Mouse (Mus musculus): ENCODE data around the gene Higd2a.
"Not testable (repeated sequence)": the region's sequence is repeated elsewhere in the genome, so short reads cannot be mapped to it uniquely, and the experiment has no call there.

Gene Higd2a

DNA sequence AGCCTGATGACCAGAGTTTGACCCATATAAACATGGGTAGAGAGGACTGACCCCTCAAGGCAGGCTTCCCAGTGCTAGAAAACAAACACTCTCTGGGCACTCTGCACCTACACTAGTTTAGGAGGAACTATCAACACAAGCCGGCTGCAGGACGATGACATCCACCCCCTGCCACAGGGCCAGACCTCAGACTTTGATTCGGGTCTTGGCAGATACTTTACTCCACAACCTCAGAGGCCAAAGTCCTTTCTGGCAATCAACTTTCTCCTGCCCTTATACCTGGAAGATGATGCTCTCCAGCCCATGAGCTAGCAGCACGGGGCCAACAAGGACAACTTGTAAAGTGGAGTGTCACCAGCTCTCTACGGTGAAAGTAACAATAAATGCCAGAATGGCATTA lies 7.1 kb upstream of the Higd2a start:
- DNase-seq, result no peak

DNA sequence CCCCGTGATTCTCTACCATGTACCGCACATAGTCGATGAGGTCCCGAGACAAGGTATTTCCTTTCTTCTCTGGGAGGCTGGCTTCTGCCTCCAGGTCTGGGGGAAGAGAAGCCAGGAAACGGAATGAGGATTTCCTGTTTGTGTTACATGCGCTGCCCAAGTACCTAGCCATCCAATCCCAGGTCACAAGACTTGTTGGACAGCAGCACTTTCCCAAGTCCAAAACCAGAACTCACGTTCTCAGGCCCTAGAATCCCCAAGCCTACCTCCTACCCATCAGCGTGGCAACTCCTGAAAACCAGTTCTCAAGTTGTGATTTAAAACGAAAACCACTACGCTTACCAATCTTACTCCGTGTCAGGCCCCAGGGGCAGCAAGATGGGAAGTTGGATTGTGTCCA lies 4.2 kb upstream of the Higd2a start:
- DNase-seq, result no peak

DNA sequence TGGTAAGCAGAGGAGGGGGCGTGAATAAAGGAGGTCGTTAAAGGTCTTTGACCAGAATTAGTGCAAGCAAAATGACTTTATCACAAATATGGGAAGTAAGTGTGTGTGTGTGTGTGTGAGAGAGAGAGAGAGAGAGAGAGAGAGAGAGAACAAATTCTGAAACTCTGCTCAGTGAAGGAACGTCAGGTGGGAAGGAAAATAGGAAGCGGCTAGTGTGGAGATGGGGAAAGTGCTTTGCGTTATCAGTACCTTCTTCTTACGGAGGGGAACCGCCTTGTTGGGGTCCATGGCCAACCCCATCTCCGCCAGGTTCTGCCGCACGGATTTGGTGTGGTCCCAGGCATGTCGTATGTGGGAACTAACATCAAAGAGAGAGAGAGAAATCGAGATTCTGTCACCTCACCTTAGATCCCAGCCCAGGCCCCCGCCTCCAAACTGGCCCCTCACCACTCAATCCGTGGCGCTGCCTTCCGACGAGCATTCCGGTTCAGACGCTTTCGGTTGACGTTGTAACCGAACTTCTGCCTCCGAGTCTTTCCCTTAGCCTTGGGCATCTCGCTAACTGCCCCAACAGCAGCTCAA lies 502 bp upstream of the Higd2a start:
- DNase-seq, result no peak

DNA sequence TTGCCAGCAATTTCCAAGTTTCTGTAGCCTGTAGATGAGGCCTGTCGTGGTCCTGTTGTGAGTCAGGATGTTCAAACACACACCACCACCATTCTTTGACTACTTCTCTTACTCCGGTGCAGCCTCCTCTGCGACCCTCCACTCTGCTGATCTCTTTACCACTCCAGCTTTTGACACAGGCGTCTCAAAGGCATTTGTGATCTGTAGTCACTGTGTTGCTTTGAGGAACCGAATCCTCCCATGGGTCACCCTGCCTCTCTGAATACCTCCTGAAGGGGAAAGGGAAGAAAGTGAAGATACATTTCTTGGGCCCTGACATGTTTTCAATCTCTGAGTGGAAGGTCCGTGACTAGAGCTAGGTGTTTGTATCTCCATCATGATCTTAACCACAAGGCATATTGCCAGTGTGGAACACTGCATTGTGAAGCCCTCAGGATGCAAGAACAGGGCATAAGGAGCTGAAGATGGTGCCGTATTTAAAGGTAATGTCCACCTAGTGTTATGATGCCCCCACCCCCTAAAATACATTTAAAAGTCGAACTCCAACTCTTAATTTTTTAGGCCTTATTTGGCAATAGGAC lies 1.9 kb downstream of the Higd2a start:
- DNase-seq, result no peak

DNA sequence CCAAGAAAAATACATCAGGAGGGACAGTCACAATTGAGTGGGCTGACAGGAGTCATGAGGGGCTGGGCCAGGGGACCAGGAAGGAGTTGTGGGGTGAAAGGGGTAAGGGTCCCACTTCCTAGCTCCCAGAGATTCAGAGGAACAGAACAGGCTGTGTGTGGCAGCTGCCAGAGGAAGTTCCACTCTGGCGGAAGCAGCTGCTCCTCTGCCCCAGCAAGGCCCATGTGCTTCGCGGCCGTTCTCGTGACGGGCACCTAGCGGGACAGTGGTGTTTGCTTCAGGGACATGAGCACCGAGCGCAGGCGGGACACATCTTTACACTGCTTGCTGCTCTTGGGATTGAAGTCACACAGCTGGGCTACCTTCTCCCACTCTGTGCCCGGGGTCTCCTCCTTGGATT lies 3.6 kb downstream of the Higd2a start:
- no peak for DNase-seq

DNA sequence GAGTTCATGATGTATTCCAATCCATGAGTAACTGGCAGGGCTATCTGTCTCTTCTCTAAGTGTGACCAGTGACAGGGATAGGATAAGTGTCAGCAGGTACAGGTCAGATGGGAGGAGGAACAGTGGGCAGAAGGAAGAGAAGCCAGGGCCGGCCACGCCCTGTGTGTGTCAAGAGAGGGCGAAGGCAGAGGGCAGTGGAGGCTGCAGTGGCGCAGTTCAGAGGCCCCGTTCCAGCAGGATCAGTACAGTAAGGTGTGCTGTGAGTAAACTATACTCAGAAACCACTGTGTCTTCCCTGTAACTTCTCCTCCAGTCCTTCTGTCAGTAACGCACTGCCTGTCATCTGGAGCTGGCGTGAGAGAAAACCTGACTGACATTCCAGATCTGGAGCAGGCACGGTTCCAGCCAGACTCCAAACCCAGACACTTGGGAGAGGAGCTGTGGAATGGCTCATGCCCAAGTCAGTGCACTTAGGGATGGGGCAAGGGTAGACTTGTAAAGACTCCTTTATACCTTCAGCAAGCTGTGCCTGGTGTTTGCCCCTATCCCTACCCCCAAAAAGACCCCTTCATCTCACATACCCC lies 6.2 kb downstream of the Higd2a start:
- DNase-seq, result no peak

DNA sequence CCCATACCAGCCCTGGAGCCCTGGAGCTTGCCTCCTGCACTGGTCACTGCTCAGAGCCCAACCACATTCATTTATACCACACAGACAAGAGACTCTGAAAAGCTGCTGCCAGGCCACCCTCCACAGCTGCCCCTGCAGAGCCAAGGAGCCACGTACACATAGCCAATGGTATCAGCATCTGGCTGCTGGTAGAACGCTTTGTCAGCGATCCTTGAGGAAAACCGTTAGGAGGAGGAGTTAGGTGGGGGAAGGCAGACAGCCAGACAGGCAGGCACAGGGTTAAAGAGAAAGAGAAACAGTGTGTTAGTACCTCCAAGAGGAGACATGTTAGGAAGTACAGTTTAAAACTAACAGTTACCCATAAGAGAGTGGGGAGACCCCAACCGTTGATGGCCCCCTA lies 6.9 kb downstream of the Higd2a start:
- no peak for DNase-seq

DNA sequence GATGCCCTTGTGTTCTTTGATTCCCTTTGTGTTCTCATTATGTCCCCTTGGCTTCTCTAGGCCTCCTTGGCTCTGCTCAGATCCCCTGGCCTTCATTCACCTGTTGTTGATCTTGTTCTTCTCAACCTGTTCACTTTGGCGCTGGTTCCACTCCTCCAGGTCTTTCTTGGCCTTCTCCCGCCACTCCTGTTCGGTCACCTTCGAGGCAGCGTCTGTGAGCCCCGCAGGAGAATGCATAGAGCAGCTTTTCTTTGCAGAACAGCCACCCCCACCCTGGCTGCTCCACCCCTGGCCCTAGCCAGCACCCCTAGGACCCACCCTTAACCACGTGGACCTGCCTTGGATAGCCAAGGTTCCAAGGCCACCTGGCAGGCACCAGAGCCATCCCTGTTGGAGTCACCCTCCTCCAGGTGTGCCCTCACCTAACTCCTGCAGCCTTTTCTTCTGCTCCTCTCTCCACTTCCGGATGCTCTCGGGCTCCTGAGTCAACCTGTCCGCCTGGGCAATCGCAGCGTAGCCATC lies 8.7 kb downstream of the Higd2a start:
- DNase-seq, result peak; percentile 43

DNA sequence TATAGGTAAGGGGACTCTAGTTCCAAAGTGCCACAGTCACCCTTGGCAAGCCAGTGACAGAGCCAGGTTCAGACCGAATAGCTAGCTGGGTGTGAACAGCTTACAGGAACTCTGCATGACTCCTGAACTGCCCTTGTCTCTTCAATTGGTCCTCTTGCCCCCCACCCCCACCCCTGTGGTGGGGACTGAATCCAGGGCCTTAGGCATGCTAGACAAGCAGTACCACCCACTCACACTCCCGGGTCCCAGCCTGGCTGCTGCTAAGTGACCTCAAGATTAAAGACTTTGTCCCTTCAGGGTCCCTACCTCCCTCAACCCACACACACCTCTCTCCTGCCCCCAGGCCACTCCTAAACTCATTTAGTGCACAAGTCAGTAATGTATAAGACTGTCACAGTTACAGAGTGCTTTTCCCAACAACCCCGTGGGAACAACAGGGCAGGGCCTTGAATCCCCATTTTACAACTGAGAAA lies 12.7 kb downstream of the Higd2a start:
- no peak for DNase-seq

DNA sequence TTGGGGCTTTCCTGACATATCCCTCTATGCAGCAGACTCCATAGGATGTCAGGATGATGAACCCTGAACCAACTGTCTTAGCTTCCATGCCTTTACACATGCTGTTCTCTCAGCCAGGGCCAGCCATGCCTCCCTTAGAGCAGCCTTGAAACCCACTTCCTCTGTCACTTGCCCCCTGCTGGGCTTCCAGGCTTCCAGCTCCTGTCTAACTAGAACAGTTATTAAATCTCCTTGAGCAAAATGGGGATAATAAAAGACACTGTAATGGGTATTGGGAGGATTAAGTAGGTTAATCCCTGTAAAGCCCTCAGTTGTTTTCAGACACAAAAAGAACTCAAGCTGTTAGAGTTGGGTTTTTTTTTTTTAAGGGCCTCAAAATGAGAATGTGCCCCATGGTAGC lies 13.5 kb downstream of the Higd2a start:
- no peak for DNase-seq

DNA sequence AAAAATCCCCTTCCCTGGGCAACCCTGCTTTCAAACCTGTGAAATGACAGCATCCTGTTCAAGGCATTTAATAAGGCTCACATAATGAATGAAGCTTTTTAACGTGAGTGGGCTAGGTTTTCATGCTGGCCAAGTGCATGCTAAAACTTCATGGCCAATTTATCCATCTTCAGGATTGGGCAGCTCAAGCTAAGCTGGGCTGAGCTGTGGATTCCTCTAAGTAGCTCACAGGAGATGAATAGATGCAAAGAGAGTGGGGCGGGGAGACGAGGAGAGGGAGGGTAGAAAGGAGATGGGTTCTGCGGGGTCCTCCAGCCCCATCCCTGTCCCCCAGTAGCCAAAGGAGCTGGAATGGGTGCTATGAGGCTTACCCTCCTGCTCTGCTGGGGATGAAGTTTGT lies 14.2 kb downstream of the Higd2a start:
- DNase-seq, result no peak

DNA sequence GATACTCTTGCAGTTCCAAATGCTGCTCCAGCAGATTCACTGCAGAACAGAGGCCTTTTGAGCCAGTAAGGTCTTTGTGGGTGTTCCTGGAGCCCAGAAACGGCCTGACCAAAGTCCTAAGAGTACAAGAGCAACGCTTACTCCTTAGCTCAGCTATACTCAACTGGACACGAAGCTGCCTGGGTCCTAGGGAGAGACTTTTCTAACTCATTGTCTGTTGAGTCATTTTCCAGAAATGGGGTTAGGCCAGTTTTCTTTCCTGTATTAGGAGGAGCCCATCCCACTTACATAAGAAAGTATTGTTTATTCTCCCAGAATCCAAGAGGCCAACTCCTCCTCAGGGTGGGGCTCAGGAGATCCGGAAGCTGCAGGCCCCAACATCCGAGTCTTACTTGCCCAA lies 15.4 kb downstream of the Higd2a start:
- no peak for DNase-seq

DNA sequence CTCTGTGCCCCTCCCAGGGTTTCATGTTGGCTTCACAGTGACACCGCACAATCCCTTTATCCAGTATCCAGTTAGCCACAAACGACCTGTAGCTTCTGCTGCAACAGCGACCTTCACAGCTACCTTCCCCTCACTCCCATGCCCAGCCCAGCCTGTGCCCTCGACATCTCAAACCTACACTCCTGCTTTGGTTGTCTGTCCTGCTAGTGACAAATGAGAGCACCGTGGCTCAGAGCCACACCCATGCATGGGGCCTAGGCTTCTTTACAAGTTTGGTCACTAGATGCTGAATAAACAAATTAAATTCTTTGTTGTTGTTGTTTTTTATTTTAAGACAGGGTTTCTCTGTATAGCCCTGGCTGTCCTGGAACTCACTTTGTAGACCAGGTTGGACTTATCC lies 17.2 kb downstream of the Higd2a start:
- DNase-seq, result no peak

DNA sequence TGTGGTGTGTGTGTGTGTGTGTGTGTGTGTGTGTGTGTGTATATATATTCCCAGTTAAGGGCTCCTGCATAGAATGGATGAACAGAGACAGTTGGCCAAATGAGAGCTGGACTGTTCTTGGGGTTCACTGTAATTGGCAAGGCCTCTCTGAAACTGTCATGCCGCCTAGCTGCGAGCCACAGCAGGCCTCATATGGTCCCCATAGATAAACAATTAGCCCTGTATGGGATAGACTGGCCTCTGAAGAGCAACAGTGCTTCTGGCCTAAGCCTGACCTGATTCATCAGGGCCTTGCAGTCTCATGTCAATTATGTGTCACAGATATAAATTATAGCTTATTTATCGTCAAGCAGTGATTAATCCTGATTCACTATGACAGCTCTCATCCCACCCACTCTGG lies 18.0 kb downstream of the Higd2a start:
- no peak for DNase-seq

DNA sequence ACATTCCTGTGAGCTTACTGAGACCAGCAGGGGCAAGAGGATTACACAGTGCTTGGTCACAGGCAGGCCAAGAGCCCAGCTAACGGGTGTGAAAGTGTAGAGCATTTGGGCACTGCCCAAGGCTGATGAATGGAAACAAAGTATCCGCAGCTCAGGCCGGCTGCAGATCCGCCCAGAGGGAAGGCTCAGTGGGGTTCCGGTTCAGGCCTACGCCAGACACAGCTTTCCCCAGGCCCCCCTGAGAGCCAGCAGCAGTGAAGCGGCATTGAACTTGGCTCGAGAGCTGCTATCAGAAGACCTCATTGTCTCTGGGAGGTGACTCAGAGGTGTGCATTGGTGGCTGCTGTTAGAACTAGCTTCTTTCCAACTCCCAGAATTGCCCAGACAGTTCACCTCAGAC lies 18.7 kb downstream of the Higd2a start:
- DNase-seq, result peak; percentile 57

DNA sequence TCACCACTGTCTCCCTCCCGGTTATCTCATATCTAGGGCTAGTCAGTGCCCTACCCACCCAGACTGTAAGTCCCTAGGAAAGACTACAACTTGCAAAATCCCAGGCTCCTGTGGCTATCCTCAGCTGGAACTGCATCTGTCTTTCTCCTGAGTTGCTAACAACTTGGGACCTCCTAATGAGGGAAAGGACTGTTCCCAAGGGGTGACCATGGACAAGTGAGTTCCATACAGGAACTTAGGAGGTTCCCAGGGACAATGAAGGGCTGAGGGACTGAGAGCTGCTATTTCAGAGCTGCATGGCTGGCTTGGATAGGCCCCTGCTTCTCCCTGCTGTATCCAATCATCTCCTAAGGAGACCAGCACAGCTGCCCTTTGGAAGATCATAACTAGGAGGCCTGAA lies 19.3 kb downstream of the Higd2a start:
- DNase-seq, result no peak

DNA sequence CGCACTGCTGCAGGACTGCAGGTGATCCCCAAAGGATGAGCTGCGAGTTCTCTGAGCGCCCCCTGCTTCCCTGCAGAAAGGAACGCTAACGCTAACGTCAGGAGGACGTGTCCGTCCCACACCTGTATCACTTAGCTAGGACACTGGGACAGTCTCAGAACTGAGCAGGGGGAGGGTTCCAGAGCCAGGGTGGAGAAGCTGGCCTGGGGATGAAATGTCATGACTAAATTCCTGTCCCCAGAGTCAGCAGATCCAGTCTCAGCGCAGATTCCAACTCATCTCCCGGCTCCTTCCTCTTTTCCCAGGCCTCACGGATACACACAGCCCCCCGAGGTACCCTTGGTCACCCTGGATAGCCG lies 20.6 kb downstream of the Higd2a start:
- DNase-seq, result no peak

DNA sequence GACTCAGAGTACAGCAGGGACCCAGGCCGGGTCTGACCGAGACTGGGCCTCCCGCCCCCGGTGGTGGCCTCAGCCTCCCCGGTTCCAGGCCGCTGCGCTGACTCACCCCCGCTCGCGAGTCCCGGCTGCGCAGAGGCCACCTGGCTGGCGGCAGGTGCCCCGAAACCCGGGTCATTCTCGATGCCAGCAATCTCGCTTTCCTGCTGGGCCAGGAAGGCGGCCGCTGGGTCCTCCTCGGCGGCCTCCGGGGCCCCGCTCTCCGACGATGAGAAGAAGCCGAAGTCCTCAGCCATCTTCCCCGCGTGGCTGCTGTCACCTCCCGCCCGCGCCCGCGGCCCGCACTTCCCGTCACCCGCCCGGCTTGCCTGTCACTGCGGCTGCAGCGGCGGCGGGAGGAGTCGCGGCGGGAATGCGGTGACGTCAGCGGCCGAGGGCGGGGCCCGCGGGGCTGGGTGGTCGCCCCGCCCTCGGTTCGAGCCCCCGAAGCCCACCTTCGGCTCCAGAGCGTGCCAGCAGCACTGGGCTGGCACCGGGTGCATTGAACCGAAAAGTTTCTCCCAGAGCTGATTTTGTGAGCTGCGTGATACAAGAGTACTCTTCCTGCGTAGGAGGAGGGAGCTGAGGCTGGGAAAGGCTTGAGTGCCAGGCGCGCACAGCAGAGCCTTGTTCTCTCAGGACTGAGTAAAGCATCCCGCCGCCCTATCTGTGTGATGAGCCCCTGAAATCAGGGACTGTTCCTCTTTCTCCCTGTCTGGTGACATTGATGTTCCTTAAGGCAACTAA lies 21.2 kb downstream of the Higd2a start, which contains the start of gene Cltb:
TSS of gene Cltb (minus strand) at position 373 of the 783 bp plus-strand sequence.
- DNase-seq, result peak; percentile 96

DNA sequence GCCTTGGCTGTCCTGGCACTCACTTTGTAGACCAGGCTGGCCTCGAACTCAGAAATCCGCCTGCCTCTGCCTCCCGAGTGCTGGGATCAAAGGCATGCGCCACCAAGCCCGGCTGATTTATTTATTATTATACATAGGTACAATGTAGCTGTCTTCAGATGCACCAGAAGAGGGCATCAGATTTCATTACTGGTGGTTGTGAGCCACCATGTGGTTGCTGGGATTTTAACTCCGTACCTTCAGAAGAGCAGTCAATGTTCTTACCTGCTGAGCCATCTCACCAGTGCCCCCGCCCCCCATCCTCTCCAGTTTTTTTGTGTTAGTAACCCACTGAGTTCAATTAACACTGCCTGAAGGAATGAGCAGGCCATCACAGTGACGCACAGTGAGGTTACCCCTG lies 23.1 kb downstream of the Higd2a start:
- DNase-seq, result not testable (repeated sequence)

DNA sequence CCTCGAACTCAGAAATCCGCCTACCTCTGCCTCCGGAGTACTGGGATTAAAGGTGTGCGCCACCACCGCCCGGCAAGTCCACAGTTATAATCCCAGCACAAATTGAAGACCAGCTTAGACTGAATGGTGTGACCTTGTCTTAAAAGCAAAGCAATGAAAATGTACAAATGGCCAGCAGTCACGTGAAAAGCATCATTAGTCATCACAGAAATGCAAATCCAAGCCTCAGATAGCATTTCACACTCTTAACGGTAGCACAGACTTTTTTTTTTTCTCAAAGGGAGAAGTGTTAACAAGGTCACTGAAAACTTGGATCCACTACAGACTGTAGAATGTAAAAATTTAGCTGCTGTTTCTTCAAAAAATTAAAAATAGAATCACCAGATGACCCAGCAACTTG lies 26.3 kb downstream of the Higd2a start:
- no peak for DNase-seq

DNA sequence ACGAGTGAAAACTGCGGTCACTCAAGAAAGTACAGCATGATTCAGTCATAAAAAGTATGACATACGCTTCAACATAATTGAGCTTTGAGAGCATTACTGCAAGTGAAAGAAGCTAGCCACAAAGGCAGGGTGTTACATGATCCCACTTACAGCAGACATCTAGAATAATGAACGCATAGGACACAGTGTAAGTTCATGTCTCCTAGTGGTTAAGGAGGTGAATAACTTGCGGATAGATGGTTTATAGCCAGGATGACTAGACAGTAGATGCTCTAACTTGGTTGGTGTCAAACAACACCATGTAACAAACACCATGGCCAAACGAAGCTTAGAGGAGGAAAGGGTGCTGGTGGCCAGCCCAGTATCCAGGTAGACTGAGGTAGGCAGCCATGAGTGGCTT lies 27.0 kb downstream of the Higd2a start:
- no peak for DNase-seq

DNA sequence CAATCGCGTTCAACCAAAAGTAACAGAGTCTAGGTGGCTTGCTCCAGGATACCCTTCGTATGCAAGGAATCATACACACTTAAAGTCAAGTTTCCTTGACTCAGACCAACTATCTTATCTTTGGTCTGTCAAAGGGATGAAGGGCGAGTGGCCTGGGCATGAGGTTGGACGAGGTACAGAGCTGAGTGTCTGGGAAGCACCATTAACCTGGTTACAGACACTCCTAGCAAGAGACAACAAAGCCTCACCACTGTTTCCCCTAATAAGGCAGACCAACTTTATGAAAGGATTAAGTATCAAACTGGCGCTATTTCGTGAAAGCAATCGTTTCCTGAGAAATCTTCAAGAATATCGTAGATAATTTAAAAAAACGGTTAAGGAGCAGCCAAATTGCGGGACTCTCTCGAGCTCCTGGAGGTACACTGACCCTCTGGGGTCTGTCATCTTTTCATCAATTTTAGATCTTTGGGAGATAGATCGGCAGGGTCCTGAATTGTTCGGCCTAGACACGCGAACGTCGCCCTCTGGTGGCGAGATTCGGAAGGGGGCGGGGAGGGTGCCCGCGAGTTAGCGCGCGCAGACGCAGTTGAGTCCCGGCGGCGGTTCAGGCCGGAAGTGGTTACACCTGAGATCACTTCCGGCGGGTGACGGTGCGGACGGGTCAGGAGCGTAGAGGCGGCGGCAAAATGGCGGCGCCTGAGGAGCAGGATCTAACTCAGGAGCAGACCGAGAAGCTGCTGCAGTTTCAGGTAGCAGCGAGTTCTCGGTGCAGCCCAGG lies 31.3 kb downstream of the Higd2a start, which contains the start of gene Faf2:
TSS of gene Faf2 (plus strand) at position 630 of the 778 bp plus-strand sequence.
- DNase-seq, result peak; percentile 100

DNA sequence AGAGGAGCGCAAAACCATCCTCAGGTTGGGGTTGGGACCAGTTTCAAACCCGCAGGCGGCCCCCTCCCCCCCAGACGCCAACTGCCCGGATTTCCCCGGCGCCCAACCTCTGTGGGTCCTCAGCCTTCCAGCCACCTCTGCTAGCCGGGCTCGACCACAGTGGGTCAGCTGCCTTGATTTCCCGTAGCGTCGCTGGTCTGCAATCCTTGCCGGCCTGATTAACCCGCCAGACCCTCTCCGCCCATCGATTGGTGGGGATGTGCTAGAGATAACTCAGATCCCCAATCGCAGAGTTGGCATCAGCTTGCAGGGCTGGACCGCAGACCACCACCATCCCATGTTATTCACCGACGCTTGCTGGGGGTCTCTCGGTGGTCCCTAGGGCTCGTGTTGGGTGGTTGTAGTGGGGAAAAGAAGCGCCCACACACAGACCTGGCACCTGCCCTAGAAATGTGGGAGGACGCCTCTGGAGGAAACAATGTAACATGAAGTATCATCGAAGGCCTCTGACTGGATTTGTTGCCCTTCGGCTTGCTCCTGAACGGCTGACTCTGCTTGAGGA lies 32.0 kb downstream of the Higd2a start:
- DNase-seq, result no peak

Measured in cerebellum, adult 8-10 months (tissue).